Mouse (Mus musculus) megakaryocyte-erythroid progenitor cell, adult 5 weeks (primary cell): Measurements from ENCODE around the gene Ulk3. TPM values are rescaled to one million over a fixed set of nuclear protein-coding genes. Genes with fewer than 3 reads are reported as not detected.

ENCODE experiments used
- polyA plus RNA-seq: library from polyadenylated mRNA; stranded (reverse); fragments of >175 nt; gene quantifications from 2 replicates; pipeline ENCODE4 v1.2.3, GENCODE M21; 2012

Gene Ulk3
- polyA plus RNA-seq, result 3.7 and 5.0 TPM in 2 replicates

DNA sequence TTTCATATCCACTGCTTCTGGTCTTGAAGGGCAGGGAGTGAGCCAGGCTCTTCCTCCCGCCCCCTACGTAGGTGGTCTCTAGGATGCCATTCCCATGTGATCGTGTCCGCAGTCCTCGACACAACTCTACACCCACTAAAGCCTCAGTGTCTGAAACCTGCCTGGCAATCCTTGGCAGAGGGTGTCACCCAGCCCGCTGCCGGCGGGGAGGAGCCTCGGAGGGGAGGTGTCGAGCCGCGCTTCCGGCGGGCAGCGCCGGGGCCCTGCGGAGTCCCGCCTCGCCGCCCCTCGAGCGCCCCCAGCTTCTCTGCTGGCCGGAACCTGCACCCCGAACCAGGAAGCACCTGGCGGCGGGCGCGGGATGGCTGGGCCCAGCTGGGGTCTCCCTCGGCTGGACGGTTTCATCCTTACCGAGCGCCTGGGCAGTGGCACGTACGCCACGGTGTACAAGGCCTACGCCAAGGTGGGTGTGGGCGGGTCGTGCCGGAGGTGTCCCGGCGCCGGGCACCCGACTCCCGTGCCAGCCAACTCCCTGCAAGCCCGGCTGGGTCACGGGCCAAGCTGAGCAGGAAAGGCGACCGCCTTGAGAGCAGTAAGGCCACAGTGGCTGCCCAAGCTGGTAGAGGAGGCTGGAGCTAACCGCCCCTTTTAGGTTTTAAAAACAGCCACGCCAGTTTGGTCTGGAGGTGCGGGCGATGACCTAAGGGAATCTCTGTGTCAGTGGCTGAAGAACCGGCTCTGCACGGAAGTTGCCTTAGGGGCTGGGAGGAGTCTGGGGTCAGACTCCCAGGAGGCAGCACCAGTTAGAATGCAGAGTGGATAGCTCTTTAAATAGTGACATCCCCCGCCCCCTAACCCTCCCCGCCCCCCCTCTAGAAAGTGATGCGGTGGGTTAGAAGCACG lies at the start of gene Ulk3:
TSS of gene Ulk3 (plus strand) at position 229 of the 903 bp plus-strand sequence.

GRCm38 (mm10) chr9:57552139-57552887 lies 36.9 kb upstream of the Ulk3 start, which contains the start of gene Mpi:
Gene Mpi, minus strand, starts transcription at chr9:57552763.

GRCm38 (mm10) chr9:57560861-57561710 lies 28.2 kb upstream of the Ulk3 start, which contains the start of gene Scamp2:
Gene Scamp2, plus strand, starts transcription at chr9:57560943.

DNA sequence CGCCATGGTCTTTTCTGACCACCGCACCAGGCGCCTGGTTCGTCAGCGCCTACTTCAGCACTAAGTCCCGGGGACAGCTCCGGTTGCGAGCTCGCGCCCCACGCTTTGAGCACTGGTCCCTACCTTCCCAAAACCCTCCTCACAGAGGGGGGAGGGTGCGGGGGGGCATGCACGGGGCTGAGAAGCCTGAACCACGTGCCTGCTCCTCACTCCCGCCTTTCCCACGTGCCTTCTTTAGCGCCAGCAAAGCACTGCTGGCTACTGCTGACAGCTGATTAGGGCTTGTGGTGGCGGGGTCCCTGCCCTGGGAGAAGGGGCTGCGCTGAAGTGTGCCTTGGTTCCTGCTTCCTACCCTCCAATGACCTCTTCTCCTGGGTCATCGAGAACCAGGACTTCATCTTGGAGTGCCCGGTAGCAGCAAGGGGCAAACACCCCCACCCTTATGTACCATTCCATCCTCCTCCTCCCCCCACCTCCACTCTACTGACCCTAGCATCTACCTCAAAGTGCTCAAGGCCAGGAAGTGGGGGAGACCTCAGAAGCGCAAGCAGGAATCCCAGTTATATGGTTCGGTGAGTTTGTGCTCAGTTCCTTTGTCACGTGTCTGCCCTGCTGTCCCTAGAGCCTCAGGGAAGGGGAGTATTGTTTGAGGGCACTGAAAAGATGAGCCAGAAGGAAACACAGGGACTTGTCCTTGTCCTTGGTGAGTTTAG lies 17.0 kb downstream of the Ulk3 start, which contains the start of gene Cplx3:
TSS of gene Cplx3 (minus strand) at position 143 of the 713 bp plus-strand sequence.

DNA sequence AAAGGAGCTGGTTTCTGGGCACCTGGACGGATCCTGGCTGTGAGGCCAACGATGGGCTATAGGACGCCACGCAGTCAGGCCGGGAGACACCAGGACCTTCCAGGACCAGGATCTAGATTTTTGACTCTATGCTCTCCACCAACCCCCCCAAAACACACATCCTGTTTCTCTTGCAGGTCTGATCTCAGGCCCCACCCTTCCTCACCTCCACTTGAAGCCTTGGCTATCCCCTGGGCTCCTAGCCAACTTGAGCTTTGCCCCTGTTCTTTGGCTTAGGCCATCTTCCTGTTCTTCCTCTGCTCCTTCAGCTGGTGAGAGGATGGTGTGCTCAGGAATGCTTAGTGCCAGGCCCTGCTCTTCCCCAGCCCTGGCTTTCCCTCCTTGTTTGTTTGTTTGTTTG lies 31.4 kb downstream of the Ulk3 start, which contains the start of gene Lman1l:
TSS of gene Lman1l (minus strand) at position 101 of the 400 bp plus-strand sequence.

Other genes with a start within 250 kb of the Ulk3 start
- 5.8 and 6.9 TPM in 2 replicates for gene Ppcdc, start 149.3 kb upstream of the Ulk3 start, polyA plus RNA-seq
- 0.84 and 2.5 TPM in 2 replicates for gene Scamp5, start 121.4 kb upstream of the Ulk3 start, polyA plus RNA-seq
- 0.13 and 0.38 TPM in 2 replicates for gene Rpp25, start 85.4 kb upstream of the Ulk3 start, polyA plus RNA-seq
- gene Cox5a, start 68.2 kb upstream of the Ulk3 start, polyA plus RNA-seq, result 434 and 534 TPM in 2 replicates
- gene Fam219b, start 51.9 kb upstream of the Ulk3 start, polyA plus RNA-seq, result 10.4 and 14.8 TPM in 2 replicates
- gene Mpi, start 36.7 kb upstream of the Ulk3 start, polyA plus RNA-seq, result 6.2 and 8.3 TPM in 2 replicates
- 39.3 and 40.6 TPM in 2 replicates for gene Scamp2, start 28.5 kb upstream of the Ulk3 start, polyA plus RNA-seq
- 0.16 TPM in 1 of 2 replicates, not detected in the other for gene Cplx3, start 16.8 kb downstream of the Ulk3 start, polyA plus RNA-seq
- gene Lman1l, start 31.3 kb downstream of the Ulk3 start, polyA plus RNA-seq, result not detected in 2 replicates
- 284 and 309 TPM in 2 replicates for gene Csk, start 64.2 kb downstream of the Ulk3 start, polyA plus RNA-seq
- not detected in 2 replicates for gene Cyp1a2, start 94.3 kb downstream of the Ulk3 start, polyA plus RNA-seq
- gene Cyp1a1, start 98.5 kb downstream of the Ulk3 start, polyA plus RNA-seq, result 0.08 and 0.12 TPM in 2 replicates
- 11.6 and 12.9 TPM in 2 replicates for gene Edc3, start 119.1 kb downstream of the Ulk3 start, polyA plus RNA-seq
- 70.6 and 84.9 TPM in 2 replicates for gene Clk3, start 176.4 kb downstream of the Ulk3 start, polyA plus RNA-seq
- gene Arid3b, start 247.3 kb downstream of the Ulk3 start, polyA plus RNA-seq, result 3.6 and 5.7 TPM in 2 replicates